Mouse (Mus musculus) subcutaneous adipose tissue, adult 2 months (tissue): ENCODE data around the gene Rhoh. TPM values are rescaled to one million over a fixed set of nuclear protein-coding genes. Genes with fewer than 3 reads are reported as not detected.

Experiments
- polyA plus RNA-seq: library from polyadenylated mRNA; depleted of rRNA; stranded (reverse); fragments of >200 nt; gene quantifications from 2 replicates; pipeline ENCODE4 v1.2.3, GENCODE M21; 2012; ENCODE audit warnings: low replicate concordance; rRNA removed

Rhoh gene
- 1.1 and 2.3 TPM in 2 replicates for polyA plus RNA-seq

DNA sequence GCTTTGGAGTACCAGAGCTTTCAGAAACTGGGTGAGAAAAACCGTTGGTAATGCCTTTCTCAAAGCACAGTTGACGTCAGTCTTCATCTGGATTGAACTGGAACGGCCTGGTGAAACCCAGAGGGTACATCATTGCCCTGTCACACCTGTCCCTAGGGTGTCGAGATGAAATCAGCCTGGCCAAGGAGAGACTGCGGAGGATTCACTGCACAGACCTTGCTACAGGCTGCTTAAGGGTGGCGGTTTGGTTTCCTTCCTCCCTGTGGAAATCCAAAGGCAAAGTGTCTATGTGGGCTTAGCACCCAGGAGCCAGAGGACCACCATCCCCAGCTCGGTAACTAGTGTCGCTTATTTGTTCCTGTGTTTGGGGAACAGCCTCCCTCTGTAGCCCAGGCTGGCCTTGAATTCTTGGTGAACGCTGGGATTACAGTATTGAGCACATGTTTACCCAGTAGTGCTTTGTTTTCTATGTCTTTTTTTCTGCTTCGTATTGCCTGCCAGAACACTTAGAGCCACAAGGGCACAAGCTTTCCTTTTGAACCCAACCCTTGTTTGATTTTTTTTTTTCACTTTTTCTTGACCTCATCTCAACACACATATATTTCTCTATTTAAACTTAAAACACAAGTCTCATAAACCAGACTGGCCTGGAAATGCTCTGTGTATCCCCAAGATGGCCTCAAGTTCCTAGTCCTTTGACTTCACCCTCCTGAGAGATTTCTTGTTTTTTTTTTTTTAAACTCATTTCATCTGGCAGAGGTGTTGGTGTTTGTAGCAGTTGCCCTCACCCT lies at the start of gene Rhoh:
Gene Rhoh, plus strand, starts transcription at position 60 of the 791 bp plus-strand sequence.

DNA sequence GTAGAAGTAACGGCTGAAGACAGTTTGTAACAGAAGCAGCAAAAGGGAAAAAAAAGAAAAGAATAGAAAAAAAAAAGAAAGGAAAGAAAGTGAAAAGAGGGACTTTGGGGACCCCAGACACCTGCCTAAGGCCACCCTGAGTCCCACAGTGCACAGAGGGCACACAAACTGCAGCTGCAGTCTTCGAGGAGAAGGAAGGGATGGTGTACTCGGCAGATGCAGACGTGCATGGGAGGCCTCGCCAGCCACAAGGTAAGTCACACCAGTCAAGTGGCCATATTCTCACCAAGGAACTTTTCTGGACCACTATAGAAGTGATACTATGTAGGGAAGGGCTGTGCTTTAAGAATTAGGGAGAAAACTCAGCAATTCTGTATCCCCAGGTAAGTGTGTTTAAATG lies 73.8 kb downstream of the Rhoh start, which contains the start of gene Chrna9:
Gene Chrna9, plus strand, starts transcription at position 139 of the 400 bp plus-strand sequence.

Other genes starting within 250 kb of the Rhoh start
- 26.2 and 36.9 TPM in 2 replicates for gene Pds5a, start 162.9 kb upstream of the Rhoh start, polyA plus RNA-seq
- 2.0 and 6.2 TPM in 2 replicates for gene N4bp2, start 97.7 kb upstream of the Rhoh start, polyA plus RNA-seq
- not detected in 2 replicates for gene Chrna9, start 73.7 kb downstream of the Rhoh start, polyA plus RNA-seq
- 0.09 and 0.72 TPM in 2 replicates for gene 9130230L23Rik, start 143.1 kb downstream of the Rhoh start, polyA plus RNA-seq